Mouse (Mus musculus): ENCODE measurements around the gene Igfbp4. TPM values are rescaled to one million over a fixed set of nuclear protein-coding genes. Genes with fewer than 3 reads are reported as not detected.

Igfbp4 gene
- total RNA-seq (2014; rRNA removed) (662 and 813 TPM in 2 replicates), polyA plus RNA-seq (2012; rRNA removed) (1,830 and 2,620 TPM in 2 replicates)

DNA sequence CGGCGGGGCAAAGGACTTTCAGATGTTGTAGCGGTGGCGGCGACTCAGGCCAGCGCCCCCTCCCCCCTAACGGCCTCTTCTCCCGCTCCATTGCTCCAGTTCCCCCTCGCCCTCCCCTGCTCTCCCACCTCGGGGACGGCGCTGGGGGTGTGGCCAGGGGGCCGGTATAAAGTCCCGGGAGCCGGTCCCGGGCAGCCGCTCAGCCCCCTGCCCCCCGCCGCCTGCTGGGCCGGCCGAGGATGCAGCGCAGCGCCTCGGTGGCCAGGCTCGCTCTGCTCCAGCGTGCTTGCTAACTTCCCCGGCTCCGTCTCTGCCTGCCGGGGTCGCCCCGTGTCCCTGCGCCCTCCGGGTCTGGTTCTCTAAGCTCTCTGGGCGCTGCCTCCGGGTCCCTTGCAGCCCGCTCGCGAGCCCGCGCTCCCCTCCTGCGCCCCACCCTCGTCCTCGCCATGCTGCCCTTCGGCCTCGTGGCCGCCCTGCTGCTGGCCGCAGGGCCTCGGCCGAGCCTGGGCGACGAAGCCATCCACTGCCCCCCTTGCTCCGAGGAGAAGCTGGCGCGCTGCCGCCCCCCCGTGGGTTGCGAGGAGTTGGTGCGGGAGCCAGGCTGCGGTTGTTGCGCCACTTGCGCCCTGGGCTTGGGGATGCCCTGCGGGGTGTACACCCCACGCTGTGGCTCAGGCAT, at the start of gene Igfbp4:
Gene Igfbp4, plus strand, starts transcription at position 194 of the 679 bp plus-strand sequence.
- H3K79me2 ChIP-seq (ENCODE audit: control insufficient read depth, insufficient read depth, low read length) = peaks cover 11% of the 10 kb centered on the region
- TF ChIP-seq POLR2A (IDR thresholded peaks at IDR 0.05; ENCODE audit: extremely low read depth, insufficient read depth, low read length) = peak; percentile 99
- no peak for TF ChIP-seq CTCF (IDR thresholded peaks at IDR 0.05; ENCODE audit: low read depth, low read length)
- peak within 1 kb of the TSS; percentile 92 for H3K4me3 ChIP-seq (ENCODE audit: insufficient read depth, low read depth, low read length)
- peaks cover 11% of the 10 kb centered on the region for H3K4me1 ChIP-seq (ENCODE audit: control insufficient read depth, insufficient read depth, low read length)
- peaks cover 7% of the 10 kb centered on the region; the same call in 1 of the 2 replicates for H3K36me3 ChIP-seq (ENCODE audit: control insufficient read depth, insufficient read depth, low read length)
- WGBS = 2% methylated on average over 61 of the region's 63 CpGs
- peak within 1 kb of the TSS; percentile 98 for H3K27ac ChIP-seq (replicated peaks; ENCODE audit: insufficient read depth, low read depth, low read length)
- peak within 1 kb of the TSS; percentile 99 for H3K9ac ChIP-seq (ENCODE audit: low read depth, low read length)
- H3K27me3 ChIP-seq (ENCODE audit: control insufficient read depth, insufficient read depth, low read length) = no peaks in the 10 kb centered on the region
- peak; percentile 75 for DNase-seq (ENCODE audit: extremely low read depth, low read depth, low spot score)

DNA sequence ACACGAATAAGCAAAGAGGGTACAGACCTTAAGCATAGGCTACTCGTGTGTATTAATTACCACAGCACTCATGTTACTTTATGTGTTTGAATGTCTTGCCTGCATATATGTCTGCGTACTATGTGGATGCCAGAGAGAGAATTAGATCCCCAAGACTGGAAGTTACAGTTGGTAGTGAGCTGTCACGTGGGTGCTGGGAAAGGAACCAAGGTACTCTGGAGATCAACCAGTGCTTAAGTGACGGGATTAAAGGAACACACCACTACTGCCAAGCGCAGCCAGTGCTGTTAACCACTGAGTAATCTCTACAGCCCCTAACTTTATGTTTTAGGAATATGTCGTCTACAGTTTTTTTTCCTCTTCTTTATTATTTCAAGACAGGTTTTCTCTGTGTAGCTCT, 45.1 kb upstream of the Igfbp4 start:
- Histone ChIP-seq H3K27ac (replicated peaks; ENCODE audit: insufficient read depth, low read depth, low read length) (no peak overlapping the region), H3K36me3 (ENCODE audit: control insufficient read depth, insufficient read depth, low read length) (no peaks in the 10 kb centered on the region)

DNA sequence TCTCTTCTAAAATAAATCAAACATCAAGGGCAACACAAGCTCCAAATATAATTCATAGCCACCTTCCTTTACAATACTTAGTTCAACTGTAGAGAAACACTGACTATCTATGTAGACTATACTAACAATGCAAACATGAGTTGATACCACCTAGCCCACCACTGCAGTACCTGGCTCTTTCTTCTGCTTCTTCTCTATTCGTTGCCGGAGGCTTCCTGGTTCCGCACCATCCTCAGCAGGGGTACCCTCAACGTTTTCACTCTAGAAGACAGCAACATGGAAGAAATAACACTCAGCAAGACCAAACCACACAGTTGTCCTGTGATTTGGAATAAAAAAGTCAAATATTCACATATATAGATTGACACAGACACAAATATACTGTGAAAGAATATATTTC, 43.4 kb upstream of the Igfbp4 start:
- no peak for DNase-seq (ENCODE audit: extremely low read depth, low read depth, low spot score)
- Histone ChIP-seq H3K27ac (replicated peaks; ENCODE audit: insufficient read depth, low read depth, low read length) (no peak overlapping the region), H3K4me1 (ENCODE audit: control insufficient read depth, insufficient read depth, low read length) (no peaks in the 10 kb centered on the region), H3K79me2 (ENCODE audit: control insufficient read depth, insufficient read depth, low read length) (no peaks in the 10 kb centered on the region), H3K27me3 (ENCODE audit: control insufficient read depth, insufficient read depth, low read length) (no peaks in the 10 kb centered on the region), H3K36me3 (ENCODE audit: control insufficient read depth, insufficient read depth, low read length) (no peaks in the 10 kb centered on the region), H3K4me3 (ENCODE audit: insufficient read depth, low read depth, low read length) (no peak overlapping the region), H3K9ac (ENCODE audit: low read depth, low read length) (no peak overlapping the region)
- 91% methylated on average over 4 of the region's 4 CpGs for WGBS
- TF ChIP-seq POLR2A (IDR thresholded peaks at IDR 0.05; ENCODE audit: extremely low read depth, insufficient read depth, low read length) = no peak
- TF ChIP-seq CTCF (IDR thresholded peaks at IDR 0.05; ENCODE audit: low read depth, low read length) = no peak

More for the DNA sequence above, 45.1 kb upstream of the Igfbp4 start:
- Histone ChIP-seq H3K4me3 (ENCODE audit: insufficient read depth, low read depth, low read length) (no peak overlapping the region), H3K79me2 (ENCODE audit: control insufficient read depth, insufficient read depth, low read length) (no peaks in the 10 kb centered on the region), H3K27me3 (ENCODE audit: control insufficient read depth, insufficient read depth, low read length) (no peaks in the 10 kb centered on the region), H3K4me1 (ENCODE audit: control insufficient read depth, insufficient read depth, low read length) (no peaks in the 10 kb centered on the region), H3K9ac (ENCODE audit: low read depth, low read length) (no peak overlapping the region)
- TF ChIP-seq POLR2A (IDR thresholded peaks at IDR 0.05; ENCODE audit: extremely low read depth, insufficient read depth, low read length) = no peak
- TF ChIP-seq CTCF (IDR thresholded peaks at IDR 0.05; ENCODE audit: low read depth, low read length) = no peak
- no peak for DNase-seq (ENCODE audit: extremely low read depth, low read depth, low spot score)
- 98% methylated on average over 7 of the region's 7 CpGs for WGBS

DNA sequence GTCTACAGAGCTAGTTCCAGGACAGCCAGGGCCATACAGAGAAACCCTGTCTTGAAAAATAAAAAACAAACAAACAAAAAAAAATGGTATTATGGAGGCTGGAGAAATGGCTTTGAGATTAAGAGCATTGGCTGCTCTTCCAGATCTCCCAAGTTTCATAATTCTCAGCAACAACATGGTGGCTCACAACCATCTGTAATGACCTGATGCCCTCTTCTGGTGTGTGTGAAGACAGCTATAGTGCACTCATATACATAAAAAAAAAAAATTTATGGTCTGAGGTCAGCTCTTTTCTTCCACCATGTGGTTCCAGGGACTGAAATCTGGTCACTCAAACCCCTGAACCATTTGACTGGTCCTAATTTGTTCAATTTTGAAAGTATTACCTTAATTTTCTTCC, 42.3 kb upstream of the Igfbp4 start:
- Histone ChIP-seq H3K27ac (replicated peaks; ENCODE audit: insufficient read depth, low read depth, low read length) (no peak overlapping the region), H3K79me2 (ENCODE audit: control insufficient read depth, insufficient read depth, low read length) (no peaks in the 10 kb centered on the region), H3K36me3 (ENCODE audit: control insufficient read depth, insufficient read depth, low read length) (no peaks in the 10 kb centered on the region), H3K27me3 (ENCODE audit: control insufficient read depth, insufficient read depth, low read length) (no peaks in the 10 kb centered on the region), H3K9ac (ENCODE audit: low read depth, low read length) (no peak overlapping the region), H3K4me1 (ENCODE audit: control insufficient read depth, insufficient read depth, low read length) (no peaks in the 10 kb centered on the region), H3K4me3 (ENCODE audit: insufficient read depth, low read depth, low read length) (no peak overlapping the region)
- DNase-seq (ENCODE audit: extremely low read depth, low read depth, low spot score) = no peak
- TF ChIP-seq CTCF (IDR thresholded peaks at IDR 0.05; ENCODE audit: low read depth, low read length) (no peak), POLR2A (IDR thresholded peaks at IDR 0.05; ENCODE audit: extremely low read depth, insufficient read depth, low read length) (no peak)

GRCm38 (mm10) chr11:98999243-98999642, 41.8 kb upstream of the Igfbp4 start:
- 97% methylated on average over 11 of the region's 11 CpGs for WGBS
- Histone ChIP-seq H3K27ac (replicated peaks; ENCODE audit: insufficient read depth, low read depth, low read length) (no peak overlapping the region), H3K4me3 (ENCODE audit: insufficient read depth, low read depth, low read length) (no peak overlapping the region), H3K4me1 (ENCODE audit: control insufficient read depth, insufficient read depth, low read length) (no peaks in the 10 kb centered on the region), H3K36me3 (ENCODE audit: control insufficient read depth, insufficient read depth, low read length) (no peaks in the 10 kb centered on the region), H3K27me3 (ENCODE audit: control insufficient read depth, insufficient read depth, low read length) (no peaks in the 10 kb centered on the region), H3K9ac (ENCODE audit: low read depth, low read length) (no peak overlapping the region), H3K79me2 (ENCODE audit: control insufficient read depth, insufficient read depth, low read length) (no peaks in the 10 kb centered on the region)
- no peak for TF ChIP-seq POLR2A (IDR thresholded peaks at IDR 0.05; ENCODE audit: extremely low read depth, insufficient read depth, low read length)
- TF ChIP-seq CTCF (IDR thresholded peaks at IDR 0.05; ENCODE audit: low read depth, low read length) = no peak
- no peak for DNase-seq (ENCODE audit: extremely low read depth, low read depth, low spot score)

GRCm38 (mm10) chr11:99006788-99007187, 34.3 kb upstream of the Igfbp4 start:
- Histone ChIP-seq H3K9ac (ENCODE audit: low read depth, low read length) (no peak overlapping the region), H3K27ac (replicated peaks; ENCODE audit: insufficient read depth, low read depth, low read length) (no peak overlapping the region), H3K4me3 (ENCODE audit: insufficient read depth, low read depth, low read length) (no peak overlapping the region), H3K79me2 (ENCODE audit: control insufficient read depth, insufficient read depth, low read length) (no peaks in the 10 kb centered on the region), H3K36me3 (ENCODE audit: control insufficient read depth, insufficient read depth, low read length) (no peaks in the 10 kb centered on the region), H3K27me3 (ENCODE audit: control insufficient read depth, insufficient read depth, low read length) (no peaks in the 10 kb centered on the region), H3K4me1 (ENCODE audit: control insufficient read depth, insufficient read depth, low read length) (no peaks in the 10 kb centered on the region)
- TF ChIP-seq CTCF (IDR thresholded peaks at IDR 0.05; ENCODE audit: low read depth, low read length) = no peak
- TF ChIP-seq POLR2A (IDR thresholded peaks at IDR 0.05; ENCODE audit: extremely low read depth, insufficient read depth, low read length) = no peak
- DNase-seq (ENCODE audit: extremely low read depth, low read depth, low spot score) = peak; percentile 60
- 61% methylated on average over 9 of the region's 9 CpGs for WGBS
